In genomic region chr1:137952777-137953176, GRCm38 (mm10) we compare ENCODE assay signal across 11 mouse cellular contexts.
DNase-seq lines count a peak whose midpoint lies in the region; ATAC-seq and TF ChIP-seq lines count a peak whose summit lies in the region.
"Had no signal": no experiment of that assay in that cellular context is flagged by ENCODE, and none has a peak within 500 bp of the region (broad histone marks: within the 10 kb centered on the region; RNA-seq: fewer than 3 reads in every experiment).

No protein-coding gene starts in this region.

- intact Hi-C loops in left cerebral cortex, postnatal 4 days (cut with DNase I) = no loop called here

- no peaks in the 10 kb centered on the region for H3K9me3 ChIP-seq in limb, embryonic 10.5 days (replicated peaks)

- H3K27ac ChIP-seq in thymus, adult 2 months (ENCODE audit: control insufficient read depth, insufficient read depth, low read length) = peak overlapping the region; percentile 34; the same call in 1 of the 2 replicates
- H3K27ac ChIP-seq in limb, embryonic 10.5 days = peak overlapping the region; percentile 31; the same call in 1 of the 2 replicates

- peak; percentile 35 for DNase-seq in embryo, embryonic 10 days (ENCODE audit: low spot score)
- no peak for DNase-seq in embryo, embryonic 9.5 days (ENCODE audit: extremely low spot score)
- no peak for DNase-seq in thymus, adult 2 months
- no peak for DNase-seq in thymus, postnatal 25 days
- no peak for DNase-seq in limb, embryonic 10.5 days (ENCODE audit: low spot score)
- DNase-seq in gastrocnemius, adult 8-10 months (ENCODE audit: low spot score in 2 of 2) = no peak
- no peak for DNase-seq in left cerebral cortex, postnatal 4 days
- DNase-seq: gastrocnemius, postnatal 14 days; kidney, adult 9 months; lung, adult 18-20 months had no signal

- ATAC-seq in granulocyte monocyte progenitor cell, adult 5-6 weeks (replicated peaks; ENCODE audit: poor library complexity, severe bottlenecking) = no peak

- TF ChIP-seq CTCF in thymus, adult 2 months (IDR thresholded peaks at IDR 0.05; ENCODE audit: borderline replicate concordance, control insufficient read depth, extremely low read depth, insufficient read depth, low read length, poor library complexity) = no peak

- no peaks in the 10 kb centered on the region for H3K4me1 ChIP-seq in thymus, adult 2 months (replicated peaks; ENCODE audit: control insufficient read depth, insufficient read depth, low read length)
- peaks cover 15% of the 10 kb centered on the region for H3K4me1 ChIP-seq in limb, embryonic 10.5 days

- 100% methylated on average over 1 of the region's 1 CpGs for WGBS in thymus, adult 2 months
- WGBS in limb, embryonic 10.5 days = 56% methylated on average over 1 of the region's 1 CpGs

- no peak overlapping the region for H3K4me3 ChIP-seq in thymus, adult 2 months (ENCODE audit: control insufficient read depth, insufficient read depth, low read length)
- H3K4me3 ChIP-seq in limb, embryonic 10.5 days = no peak overlapping the region

- H3K27me3 ChIP-seq in thymus, adult 2 months (ENCODE audit: control insufficient read depth, insufficient read depth, low read length) = no peaks in the 10 kb centered on the region
- no peaks in the 10 kb centered on the region for H3K27me3 ChIP-seq in limb, embryonic 10.5 days (ENCODE audit: low read depth, poor library complexity, severe bottlenecking)

- peaks cover 90% of the 10 kb centered on the region for H3K36me3 ChIP-seq in thymus, adult 2 months (ENCODE audit: control insufficient read depth, insufficient read depth, low read length)
- peaks cover 39% of the 10 kb centered on the region for H3K36me3 ChIP-seq in limb, embryonic 10.5 days

- TF ChIP-seq POLR2A in thymus, adult 2 months (IDR thresholded peaks at IDR 0.05; ENCODE audit: control insufficient read depth, extremely low read depth, insufficient read depth, low read length, poor library complexity) = no peak
